Mouse (Mus musculus) forelimb bud, embryonic 11.5 days (tissue): ENCODE data around the gene Vat1.
"Not testable (repeated sequence)": the region's sequence is repeated elsewhere in the genome, so short reads cannot be mapped to it uniquely, and the experiment has no call there.

Experiments
- DNase-seq: peaks from one replicate; pipeline ENCODE4 v3.0.0-alpha.2; 2012; ENCODE audit warnings: low read depth, low spot score

Vat1 gene

DNA sequence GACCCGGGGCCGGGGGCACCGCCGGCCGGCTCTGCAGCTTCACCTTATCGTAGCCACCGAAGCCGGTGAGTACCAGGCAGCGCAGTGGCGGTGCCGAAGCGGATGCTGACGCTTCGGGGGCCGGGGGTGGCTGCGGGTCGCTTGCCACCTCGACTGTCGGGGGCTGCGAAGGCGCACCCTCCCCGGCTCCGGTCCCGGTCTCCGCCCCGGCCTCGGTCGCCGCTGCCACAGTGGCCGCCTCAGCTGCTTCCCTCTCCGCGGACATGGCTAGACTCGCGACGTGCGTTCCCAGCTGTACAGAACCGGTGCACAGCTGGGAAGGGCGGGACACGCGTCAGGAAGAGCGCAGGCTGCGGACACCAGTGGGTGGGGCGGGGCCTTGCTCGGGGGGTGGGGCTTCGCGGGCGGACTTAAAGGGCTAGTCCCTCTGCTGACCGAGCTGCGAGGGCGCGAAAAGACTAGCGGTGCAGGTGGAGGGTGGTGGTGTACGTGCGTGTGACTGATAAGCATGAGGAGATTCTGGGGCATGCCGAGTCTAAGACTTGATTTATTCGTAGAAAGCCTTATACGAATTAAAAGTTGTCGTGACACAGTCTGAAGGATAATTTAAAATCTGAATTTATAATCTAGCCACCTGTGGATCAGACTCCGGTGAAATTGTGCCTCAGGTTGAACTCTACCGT lies at the start of gene Vat1:
TSS of gene Vat1 (minus strand) at position 362 of the 683 bp plus-strand sequence.
- DNase-seq, result no peak

DNA sequence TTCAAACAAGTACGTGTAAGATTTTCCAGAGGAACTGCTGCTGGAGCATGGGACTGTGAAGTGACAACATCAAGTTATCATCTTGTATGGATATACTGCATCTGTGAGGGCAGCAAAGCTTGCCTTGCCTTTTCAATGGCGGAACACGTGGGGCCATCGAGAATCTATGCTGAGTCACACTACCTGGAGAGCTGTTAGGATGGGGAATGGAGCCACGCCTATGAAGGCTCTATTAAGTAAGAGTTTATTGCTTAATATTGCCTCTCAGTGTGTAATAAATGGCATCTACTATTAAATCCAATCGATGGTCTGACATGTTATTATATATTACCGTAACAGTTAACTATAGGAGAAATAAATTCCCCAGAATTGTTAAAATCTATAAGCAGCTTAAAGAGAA lies 41.1 kb upstream of the Vat1 start:
- no peak for DNase-seq

DNA sequence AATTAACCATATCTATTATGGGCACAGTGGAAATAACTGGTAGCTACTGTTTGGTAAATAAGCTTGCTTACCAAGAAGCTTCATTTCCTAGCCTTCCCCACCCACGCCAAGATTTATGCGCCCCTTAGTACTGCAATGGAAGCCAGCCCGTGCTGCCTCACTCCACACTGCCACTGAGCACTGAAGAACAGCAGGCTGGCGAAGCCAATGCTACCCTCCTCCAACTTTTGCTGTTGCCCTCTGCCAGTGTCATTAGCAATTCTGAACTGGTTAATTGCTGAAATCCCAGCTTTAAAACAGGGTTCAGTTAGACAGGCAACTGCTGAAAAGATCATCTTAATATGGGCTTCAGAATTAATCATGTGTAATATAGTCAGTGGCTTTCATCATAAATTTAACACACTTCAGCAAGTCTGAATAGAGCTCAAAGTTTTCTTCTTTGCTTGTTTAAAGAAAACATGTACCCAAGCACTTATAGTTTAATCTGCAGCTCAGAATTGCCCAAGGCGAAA lies 40.3 kb upstream of the Vat1 start:
- DNase-seq, result no peak

DNA sequence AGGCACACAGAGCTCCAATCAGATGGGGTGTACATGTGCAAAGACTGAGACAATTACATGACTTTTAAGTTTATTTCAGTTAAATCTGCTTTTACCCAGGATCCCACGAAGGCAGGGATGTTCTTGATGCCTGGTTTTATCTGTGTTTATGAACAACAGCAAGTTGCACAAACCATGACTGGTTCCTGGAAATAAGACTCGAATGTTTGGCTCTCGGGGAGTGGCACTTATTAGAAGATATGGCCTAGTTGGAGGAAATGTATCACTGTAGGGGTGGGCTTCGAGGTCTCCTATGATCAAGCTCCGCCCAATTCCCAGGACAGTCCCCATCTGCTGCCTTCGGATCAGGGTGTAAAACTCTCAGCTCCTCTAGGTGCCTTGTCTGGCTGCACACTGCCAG lies 20.1 kb upstream of the Vat1 start:
- no peak for DNase-seq

DNA sequence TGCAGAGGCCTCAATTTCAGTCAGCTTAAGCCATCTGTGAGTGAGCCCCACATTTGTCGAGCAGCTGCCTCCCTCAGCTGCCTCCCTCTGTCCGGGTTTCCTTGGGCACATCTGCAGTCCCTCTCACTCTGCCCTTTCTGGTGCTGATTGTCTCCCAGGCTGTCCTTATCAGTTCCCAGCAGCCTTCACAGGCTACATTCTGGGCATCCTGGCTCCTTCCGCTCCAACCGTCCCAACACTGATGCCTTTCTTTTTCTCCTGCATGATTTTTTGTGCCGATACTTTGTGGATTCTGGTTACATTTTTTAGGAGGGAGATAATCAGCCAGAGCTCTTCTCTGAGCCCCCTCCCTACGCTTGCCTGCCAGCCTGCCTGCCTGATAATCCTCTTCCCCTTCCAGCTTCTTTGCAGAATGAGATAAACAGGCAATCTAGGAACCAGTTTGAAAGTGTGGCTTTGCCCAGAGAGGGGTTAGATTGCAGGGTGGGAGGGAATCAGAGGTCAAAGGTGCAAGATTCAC lies 19.5 kb upstream of the Vat1 start:
- DNase-seq, result no peak

DNA sequence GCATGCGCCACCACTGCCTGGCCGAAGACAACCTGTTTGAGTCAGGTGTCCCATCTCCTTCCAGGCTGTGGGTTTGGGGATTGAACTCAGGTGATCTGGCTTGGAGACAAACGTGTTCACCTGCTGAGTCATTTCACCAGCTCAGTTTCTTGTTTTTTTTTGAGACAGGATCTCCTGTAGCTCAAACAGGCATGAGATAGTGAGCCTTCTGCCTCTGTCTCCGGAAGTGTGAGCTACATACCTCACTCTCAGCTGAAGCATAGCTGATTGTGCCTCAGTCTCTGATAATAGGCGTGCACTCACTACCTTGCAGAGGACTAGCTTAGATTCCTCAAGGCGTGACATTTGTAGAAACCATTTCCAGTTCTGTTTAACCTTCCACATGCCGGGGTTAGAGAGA lies 18.8 kb upstream of the Vat1 start:
- DNase-seq, result no peak

DNA sequence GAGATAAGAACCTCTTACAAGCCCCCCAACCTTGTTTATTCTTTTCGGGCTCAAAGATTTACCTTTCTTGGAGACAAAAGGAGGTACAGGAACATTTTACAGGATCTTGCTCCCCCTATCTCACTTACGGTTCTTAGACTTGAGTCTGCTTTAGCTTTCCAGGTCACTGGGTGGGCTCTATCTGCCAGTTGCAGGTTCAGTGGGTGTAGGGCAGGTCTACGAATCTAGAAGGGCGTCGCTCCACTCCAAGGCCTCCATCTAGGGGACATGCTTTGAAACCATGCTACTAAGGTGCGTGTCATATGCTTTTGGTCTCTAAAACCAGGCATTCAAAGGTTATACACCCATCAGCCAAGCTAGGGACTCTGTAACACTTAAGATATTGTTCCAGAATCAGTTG lies 18.2 kb upstream of the Vat1 start:
- no peak for DNase-seq

DNA sequence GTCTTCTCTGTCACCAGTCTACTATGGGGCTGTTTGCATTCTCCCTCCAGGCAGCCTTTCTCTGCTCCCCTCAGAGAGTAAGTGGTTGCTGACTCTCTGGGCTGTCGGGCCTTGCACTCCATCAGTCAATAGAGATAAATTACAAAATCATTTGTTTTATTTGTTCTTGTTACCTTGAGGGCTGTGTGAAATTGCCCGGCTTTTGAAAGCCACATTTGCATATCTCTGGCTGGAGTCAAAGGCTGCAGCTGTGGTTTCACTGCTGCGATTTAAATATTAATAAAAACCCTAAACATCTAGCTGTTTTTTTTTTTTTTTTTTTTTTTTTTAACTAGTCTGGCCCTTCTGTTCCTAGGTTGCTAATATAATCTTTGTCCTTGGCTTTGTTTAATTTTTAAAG lies 17.8 kb upstream of the Vat1 start:
- no peak for DNase-seq

DNA sequence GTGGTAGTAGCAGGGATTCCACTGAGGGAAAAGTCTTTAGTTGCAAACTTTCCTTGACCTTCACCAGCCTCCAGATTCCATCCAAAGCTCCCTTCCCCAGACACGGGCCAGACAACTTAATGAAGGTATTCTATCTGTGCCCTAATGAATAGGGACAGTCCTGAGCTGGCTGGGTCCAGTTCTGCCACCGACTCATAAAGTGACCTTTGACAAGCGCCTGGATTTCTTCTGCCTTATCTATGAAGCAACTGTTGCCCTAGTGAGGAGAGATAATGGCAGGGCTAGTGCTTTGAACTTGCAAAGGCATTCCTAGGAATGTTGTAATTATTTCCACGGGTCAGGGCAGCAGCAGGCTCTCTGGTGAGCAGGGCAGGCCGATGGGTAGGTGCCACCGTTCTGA lies 14.9 kb upstream of the Vat1 start:
- no peak for DNase-seq

DNA sequence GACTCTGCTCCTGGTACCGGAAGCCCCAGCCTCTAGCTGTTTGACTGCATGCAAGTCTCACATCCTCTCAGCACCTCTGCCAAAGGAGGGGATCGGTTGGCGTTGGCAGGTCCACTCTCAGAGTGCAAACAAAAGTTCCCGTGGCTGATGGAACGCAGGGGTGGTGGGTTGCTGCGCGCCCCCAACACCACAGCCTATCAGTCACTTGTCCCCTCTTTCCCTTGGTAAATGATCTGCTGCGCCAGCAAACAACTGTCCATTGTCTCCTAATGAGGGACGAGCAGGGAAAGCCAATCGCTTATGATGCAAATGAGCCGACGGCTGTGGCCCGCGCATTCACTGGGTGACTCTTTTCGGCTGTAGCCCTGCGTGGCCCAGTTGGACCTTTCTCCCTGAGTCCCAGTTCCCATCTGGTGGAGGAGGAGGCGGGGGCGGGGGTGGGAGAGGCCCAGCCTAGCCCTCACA lies 13.2 kb upstream of the Vat1 start:
- DNase-seq, result no peak

DNA sequence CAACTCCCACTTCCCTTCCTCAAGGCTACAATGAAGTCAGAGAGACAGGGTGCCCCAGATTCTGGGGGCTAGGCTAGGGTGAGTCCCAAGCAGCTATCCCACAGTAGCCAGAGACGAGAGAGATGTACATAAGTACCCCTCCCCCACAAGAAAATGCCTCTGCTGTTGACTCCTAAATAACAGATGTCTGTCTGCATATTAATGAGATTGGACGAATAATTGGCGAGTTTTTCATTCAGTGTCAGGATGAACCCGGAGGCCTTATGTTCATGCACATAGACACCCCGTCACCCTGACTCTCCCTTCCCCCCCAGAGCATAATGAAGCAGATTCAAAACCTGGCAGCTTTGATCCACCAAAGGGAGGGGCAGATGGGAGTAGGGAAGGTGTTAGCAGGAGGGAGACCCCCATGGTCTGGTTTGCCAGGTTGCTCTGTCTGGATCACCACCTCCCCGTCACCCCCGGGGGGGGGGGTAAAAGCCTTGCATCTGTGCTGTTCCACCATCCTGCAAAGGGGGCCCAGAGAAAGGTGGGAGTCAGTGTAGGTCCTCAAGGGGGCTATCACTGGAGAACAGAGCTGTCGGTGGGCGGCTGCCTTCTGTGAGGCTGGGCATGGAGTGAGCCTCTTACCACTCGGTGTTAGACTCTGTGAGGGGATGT lies 11.7 kb upstream of the Vat1 start:
- DNase-seq, result no peak

DNA sequence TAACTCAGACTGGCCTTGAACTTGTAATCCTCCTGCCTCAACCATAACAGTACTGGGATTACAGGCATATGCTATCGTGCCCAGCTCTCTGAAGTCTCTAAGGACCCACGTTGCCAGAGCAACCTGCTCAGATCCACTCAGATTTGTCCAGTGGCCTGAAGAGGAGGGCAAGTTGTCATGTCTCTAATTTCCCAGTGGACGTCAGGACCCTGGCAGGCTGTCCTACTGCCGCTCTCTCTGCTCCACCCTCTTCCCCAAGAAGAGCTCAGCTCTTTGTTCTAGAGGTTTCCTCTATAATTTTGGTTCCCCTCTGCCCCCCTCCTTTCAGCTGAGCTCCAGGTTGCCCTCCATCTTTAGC lies 11.1 kb upstream of the Vat1 start:
- DNase-seq, result no peak

DNA sequence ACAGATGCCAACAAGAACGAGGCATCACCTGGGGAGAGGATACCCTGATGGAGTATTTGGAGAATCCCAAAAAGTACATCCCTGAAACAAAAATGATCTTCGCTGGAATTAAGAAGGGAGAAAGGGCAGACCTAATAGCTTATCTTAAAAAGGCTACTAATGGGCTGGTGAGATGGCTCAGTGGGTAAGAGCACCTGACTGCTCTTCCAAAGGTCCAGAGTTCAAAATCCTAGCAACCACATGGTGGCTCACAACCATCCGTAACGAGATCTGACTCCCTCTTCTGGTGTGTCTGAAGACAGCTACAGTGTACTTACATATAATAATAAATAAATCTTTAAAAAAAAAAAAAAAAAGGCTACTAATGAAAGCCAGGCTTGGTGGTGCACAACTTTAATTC lies 10.3 kb upstream of the Vat1 start:
- DNase-seq, result not testable (repeated sequence)

DNA sequence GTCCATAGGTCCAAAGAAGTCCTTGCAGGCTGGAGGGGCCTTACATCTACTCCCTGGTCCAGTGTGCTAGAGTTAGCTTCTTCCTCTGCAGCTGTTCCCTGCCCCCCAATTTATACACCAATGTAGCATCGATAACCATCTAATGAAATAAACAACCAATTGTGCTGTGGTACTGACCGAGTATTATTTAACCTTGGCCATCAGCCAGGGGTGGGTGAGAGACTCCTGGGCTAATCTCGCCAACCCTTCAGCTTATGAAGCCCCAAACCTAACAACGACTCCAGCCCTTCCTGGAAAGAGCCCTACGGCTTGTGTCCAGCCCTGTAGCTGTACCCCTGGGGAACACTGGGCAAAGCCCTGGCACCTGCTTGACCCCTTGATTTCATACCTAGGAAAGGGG lies 8.3 kb upstream of the Vat1 start:
- no peak for DNase-seq

DNA sequence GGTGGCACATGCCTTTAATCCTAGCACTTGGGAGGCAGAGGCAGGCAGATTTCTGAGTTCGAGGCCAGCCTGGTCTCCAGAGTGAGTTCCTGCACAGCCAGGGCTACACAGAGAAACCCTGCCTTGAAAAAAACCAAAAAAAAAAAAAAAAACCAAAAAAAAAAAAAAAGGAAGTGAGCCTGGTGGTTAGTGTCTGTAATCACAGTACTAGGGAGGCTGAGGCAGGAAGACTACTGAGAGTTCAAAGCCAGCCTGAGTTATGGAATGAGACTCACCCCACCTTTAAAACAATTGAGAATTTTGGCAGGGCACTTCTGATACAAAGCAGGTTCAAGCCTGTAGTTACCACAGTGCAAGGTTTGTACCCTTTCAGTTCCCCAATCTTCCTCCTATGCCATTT lies 7.7 kb upstream of the Vat1 start:
- DNase-seq, result not testable (repeated sequence)

DNA sequence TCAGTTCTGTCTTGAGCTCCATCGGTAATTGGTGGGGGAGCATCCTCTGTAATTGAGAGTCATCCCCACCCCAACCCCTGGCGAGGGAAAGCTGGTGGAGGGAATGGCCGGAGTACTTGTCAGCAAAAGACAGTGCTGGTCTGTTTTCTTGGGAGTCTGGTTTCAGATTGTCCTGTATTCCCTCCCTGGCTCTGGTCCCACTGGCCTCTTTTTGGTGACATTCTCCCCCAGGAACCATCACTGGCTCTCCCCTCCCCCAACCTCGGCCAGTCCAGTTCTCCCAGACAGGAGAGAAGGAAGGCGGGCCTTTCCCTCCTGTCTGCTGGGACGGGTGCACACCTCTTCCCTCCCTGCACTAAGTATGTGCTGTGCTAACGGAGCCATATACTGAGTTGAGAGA lies 6.3 kb upstream of the Vat1 start:
- DNase-seq, result no peak

DNA sequence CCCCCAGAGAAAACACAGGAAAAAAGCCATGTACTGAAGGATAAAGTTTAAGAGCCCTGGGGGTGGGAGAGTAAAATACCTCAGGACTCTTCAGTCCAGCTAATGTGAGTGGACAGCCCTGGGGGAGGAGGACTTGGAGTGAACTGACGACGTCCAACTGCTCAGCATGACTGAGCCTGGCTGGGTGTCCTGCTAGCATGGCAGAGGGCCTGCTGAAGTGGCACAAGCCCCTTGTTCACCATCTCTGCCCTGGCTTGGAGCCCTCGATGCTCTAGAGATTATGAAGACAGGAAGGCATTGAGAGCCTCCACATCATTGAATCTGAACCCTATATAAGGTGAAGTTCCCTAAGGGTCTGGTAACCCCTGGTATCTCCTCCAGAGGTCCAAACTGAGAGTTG lies 5.9 kb upstream of the Vat1 start:
- DNase-seq, result no peak

DNA sequence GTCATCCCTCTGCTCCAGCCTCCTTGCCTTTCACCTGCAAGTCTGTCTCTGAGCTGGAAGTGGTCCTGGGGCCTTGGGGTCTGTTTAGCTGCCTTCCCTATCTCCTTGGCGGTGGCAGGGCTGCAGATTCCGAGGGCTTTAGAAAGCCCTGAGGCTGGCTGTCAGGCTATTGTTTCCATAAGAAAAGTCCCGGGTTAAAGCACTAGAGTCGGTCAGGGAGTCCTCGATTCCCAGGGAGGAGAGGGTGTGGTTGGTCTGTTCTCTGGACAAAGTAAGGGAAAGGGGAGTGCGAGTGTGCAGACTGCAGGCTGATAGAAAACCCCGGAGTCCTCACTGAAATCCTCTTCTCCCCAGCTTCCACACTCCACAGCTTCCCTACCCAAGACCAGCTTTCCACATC lies 4.2 kb upstream of the Vat1 start:
- DNase-seq, result no peak

DNA sequence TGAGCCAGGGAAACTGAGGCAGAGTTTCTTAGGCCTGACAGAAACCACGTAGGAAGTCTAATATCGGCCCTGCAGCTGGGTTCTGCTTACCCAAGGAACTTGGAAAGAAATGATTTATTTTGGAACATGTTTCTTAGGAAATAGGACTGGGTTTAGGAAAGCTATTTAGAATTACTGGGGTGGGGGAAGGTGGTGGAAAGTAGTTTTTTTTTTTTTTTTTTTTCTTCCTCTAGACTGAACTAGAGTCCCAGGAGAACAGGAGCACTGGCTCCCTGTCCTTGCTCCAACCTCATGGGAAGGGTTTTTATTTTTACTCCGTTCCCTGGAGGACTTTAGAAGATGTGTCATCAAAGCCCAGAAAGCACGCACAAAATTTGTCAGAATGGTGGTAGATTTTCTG lies 3.1 kb upstream of the Vat1 start:
- DNase-seq, result no peak

DNA sequence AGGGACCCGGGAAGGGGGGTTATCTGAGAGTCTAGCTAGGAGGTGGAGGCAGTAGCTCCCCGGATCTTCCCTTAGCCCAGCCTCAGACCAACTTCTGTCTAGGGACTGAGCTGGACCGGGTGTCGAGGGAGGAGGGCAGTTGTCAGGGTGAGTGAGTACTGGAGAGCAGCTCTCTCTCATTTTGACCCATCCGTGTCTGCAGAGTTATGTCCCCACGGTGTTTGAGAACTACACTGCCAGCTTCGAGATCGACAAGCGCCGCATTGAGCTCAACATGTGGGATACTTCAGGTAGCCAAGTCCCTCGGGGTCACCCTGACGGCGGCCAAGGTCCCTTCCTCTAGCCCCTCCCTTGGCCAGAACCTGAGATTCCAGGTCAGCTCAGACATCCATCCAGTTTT lies 2.7 kb upstream of the Vat1 start:
- no peak for DNase-seq

DNA sequence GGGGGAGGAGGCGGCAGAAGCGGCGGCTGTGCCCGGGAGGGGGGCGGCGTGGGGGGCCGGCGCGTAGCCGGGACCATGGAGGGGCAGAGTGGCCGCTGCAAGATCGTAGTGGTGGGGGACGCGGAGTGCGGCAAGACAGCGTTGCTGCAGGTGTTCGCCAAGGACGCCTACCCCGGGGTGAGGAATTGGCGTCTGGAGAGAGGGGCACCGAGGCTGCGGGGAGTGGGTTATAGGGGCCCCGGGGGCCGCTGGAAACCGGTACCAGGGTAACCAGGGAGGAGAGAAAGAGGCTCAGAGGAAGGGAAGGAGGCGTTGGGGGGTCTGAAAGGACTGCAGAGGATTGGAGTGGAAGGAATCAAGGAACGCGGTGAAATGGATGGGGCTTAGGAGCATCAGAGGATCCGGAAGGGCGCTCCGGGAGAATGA lies 2.2 kb upstream of the Vat1 start:
- no peak for DNase-seq

DNA sequence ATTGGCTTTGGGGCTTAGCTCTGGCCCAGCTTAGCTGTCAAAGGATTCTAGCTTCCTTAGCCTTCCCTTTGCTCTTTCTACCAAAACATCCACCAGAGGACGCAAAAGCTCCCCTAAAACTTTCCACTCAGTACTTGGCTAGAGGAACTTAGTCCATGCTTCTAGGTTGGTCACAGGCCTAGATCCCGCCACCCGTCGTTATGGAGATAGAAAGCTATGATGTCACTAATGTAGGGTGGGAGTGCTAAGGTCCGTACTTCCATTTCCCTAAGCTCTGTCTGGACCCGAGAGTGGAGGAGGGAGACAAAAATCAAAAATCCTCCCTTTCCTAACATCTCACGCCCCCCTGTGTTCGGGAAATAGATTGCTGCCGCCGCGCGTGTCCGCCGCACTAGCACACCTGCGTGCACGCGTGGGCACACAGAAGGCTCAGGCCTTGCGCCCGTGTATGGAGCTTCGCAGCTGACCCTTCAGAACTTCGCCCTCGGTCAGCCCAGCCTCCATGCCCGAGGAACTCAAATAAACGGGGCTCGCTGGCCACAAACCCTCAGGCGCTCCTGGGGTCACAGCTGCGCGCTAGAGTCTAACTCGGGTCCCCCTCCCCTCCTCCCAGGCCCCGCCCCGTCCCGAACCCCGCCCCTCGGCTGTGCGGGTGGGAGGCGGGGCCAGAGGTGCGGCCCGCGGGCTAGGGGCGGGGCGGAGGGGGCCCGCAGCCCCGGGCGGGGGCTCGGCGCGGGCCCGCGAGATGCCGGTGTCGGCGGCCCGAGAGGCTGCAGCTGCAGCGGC lies 1.6 kb upstream of the Vat1 start:
- peak; percentile 64 for DNase-seq
